Mouse (Mus musculus) hindbrain, embryonic 14.5 days (tissue): ENCODE results near the gene Trim28. TPM values are rescaled to one million over a fixed set of nuclear protein-coding genes. Genes with fewer than 3 reads are reported as not detected.

Experiments
- ATAC-seq: fragments of 200-750 bp; cut with Nextera tagmentation; 2 replicates; pipeline ENCODE4 v1.8.0; 2017; ENCODE audit warnings: moderate number of reproducible peaks, mild to moderate bottlenecking, moderate TSS enrichment, moderate library complexity; ENCODE audit not compliant: low FRiP score
- DNase-seq: peaks from one replicate; pipeline ENCODE4 v3.0.0-alpha.2; 2015; ENCODE audit warnings: low spot score
- H3K27ac ChIP-seq: fragments of 300-500 bp; sonication (generic); 2 replicates; pipeline ENCODE4 v1.5.1; 2014; ENCODE audit warnings: mild to moderate bottlenecking, moderate library complexity
- H3K27me3 ChIP-seq: fragments of 300-500 bp; sonication (generic); 2 replicates; pipeline ENCODE4 v1.6.1; 2014; ENCODE audit warnings: mild to moderate bottlenecking, low read length, mixed read lengths; ENCODE audit not compliant: control insufficient read depth, insufficient read depth
- H3K36me3 ChIP-seq: fragments of 300-500 bp; sonication (generic); replicated peaks from 2 replicates; pipeline ENCODE4 v1.6.1; 2014; ENCODE audit not compliant: control insufficient read depth, insufficient read depth
- H3K4me1 ChIP-seq: fragments of 300-500 bp; sonication (generic); replicated peaks from 2 replicates; pipeline ENCODE4 v1.6.1; 2014; ENCODE audit warnings: antibody characterized with exemption, low read length, mixed read lengths; ENCODE audit not compliant: control insufficient read depth, insufficient read depth
- H3K4me2 ChIP-seq: fragments of 300-500 bp; sonication (generic); replicated peaks from 2 replicates; pipeline ENCODE4 v1.6.1; 2014; ENCODE audit warnings: mild to moderate bottlenecking, moderate library complexity
- H3K4me3 ChIP-seq: fragments of 300-500 bp; sonication (generic); replicated peaks from 2 replicates; pipeline ENCODE4 v1.5.1; 2014; ENCODE audit warnings: mild to moderate bottlenecking, low read length
- H3K9ac ChIP-seq: fragments of 300-500 bp; sonication (generic); 2 replicates; pipeline ENCODE4 v1.6.1; 2014
- H3K9me3 ChIP-seq: fragments of 300-500 bp; sonication (generic); 2 replicates; pipeline ENCODE4 v1.6.1; 2016; ENCODE audit warnings: low read length; ENCODE audit not compliant: control insufficient read depth
- WGBS: fragments of 180-500 bp; shearing (Covaris S2); extraction: QIAGEN DNeasy Blood & Tissue Kit; methylation state at CpG from one replicate; pipeline ENCODE4 v1.1.7; 2014; 5-methylcytosine and 5-hydroxymethylcytosine counted together
- polyA plus RNA-seq: library from polyadenylated mRNA; unstranded; fragments of >200 nt; fragmentation: Nextera tagmentation; extraction: Ambion mirVana; gene quantifications from 2 replicates; pipeline ENCODE4 v1.2.1, GENCODE M21; 2014

The Trim28 gene
- polyA plus RNA-seq, 1 experiment from 2014 or later, result 271 TPM

DNA sequence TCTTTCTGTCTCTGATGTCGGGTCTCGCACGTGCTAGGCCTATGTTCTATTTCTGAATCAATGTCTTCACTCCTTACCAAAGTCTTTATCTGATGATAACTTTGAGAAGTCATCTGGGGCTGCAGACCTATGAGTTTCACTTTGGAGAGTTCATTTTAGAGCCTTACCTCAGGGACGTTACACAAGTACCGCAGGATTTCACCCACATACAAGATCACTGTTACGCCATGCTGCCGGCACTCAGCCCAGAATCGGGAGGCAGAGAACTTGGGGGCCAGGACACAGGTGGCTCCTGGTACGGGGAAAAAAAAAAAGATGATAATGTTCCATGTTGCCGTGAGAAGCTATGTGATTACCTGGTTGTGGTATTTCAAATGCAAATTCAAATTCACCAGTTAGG is 5.8 kb upstream of the Trim28 start:
- Histone ChIP-seq H3K4me1 (no peaks in the 10 kb centered on the region), H3K4me2 (no peak overlapping the region), H3K27ac (no peak overlapping the region), H3K36me3 (no peaks in the 10 kb centered on the region), H3K9ac (no peak overlapping the region), H3K4me3 (no peak overlapping the region), H3K27me3 (no peaks in the 10 kb centered on the region), H3K9me3 (no peaks in the 10 kb centered on the region)
- WGBS, result 89% methylated on average over 10 of the region's 10 CpGs
- ATAC-seq (no peak), DNase-seq (no peak)

DNA sequence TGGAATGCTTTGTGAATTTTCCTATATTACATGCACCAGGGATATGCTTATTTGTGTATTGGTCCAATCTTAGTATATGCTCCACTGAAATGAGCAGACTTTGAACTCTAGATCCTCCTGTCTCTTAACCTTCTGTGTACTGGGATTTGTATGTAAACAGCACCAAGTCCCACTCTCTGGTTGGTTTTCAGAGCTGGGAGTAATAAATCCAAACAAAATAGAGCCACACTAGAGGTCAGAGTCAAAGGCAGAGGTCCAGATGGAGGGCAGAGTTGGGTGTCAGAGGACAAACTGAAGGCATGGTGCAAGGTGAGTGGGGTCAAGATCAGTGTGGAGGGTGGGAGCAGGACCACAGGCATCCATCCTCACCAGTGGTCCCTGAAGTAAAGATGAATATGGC is 3.1 kb upstream of the Trim28 start:
- no peaks in the 10 kb centered on the region for H3K9me3 ChIP-seq
- H3K27me3 ChIP-seq, result no peaks in the 10 kb centered on the region
- no peak overlapping the region for H3K27ac ChIP-seq
- no peak overlapping the region for H3K9ac ChIP-seq
- no peak overlapping the region for H3K4me2 ChIP-seq
- no peak overlapping the region for H3K4me3 ChIP-seq
- ATAC-seq (no peak), DNase-seq (no peak)
- H3K4me1 ChIP-seq, result no peaks in the 10 kb centered on the region
- H3K36me3 ChIP-seq, result no peaks in the 10 kb centered on the region

DNA sequence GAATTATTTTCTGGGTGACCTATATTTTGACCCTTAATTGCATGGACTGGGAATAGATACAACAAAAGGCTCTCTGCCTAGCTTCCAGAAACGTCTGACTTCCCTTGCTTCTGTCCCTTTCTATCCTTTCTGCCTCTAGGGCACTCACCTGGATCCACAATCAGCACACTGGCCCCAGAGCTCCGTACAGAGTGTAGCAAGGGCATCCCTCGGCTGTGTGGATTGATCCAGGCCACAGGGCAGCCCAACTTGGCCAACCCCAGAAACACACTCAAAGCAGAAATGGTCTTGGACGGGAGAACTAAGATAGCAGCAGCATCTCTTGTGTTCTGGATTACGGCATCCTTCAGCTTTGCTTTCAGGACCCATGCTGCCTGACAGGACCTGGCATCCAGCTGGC is 1.7 kb upstream of the Trim28 start:
- Histone ChIP-seq H3K27ac (no peak overlapping the region), H3K9me3 (no peaks in the 10 kb centered on the region), H3K4me3 (no peak overlapping the region), H3K4me2 (no peak overlapping the region), H3K36me3 (no peaks in the 10 kb centered on the region), H3K4me1 (no peaks in the 10 kb centered on the region), H3K27me3 (no peaks in the 10 kb centered on the region), H3K9ac (no peak overlapping the region)
- ATAC-seq (no peak), DNase-seq (no peak)
- 60% methylated on average over 5 of the region's 5 CpGs for WGBS

DNA sequence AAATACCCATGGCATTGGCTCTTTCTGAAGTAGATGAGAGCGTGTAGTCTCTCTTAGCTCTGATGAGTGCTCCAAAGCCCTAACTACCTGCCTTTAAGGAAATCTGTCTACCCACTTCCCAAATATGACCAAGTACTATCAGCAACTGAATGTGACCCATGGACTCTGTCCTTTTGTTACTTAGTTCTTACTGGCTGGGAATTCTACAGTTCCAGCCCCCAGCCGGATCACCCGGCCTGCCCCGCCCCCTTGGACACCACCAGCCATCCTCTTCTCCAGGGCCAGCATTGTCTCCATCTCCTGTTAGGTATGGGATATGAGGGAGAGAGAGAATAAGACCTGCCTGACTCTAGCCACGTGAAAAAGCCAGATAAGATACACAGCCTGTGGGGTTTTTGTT is 861 bp upstream of the Trim28 start, which contains the start of gene Slc27a5:
Gene Slc27a5, minus strand, starts transcription at position 140 of the 400 bp plus-strand sequence.
- H3K27ac ChIP-seq, result no peak within 1 kb of the TSS
- no peaks in the 10 kb centered on the region for H3K9me3 ChIP-seq
- H3K4me3 ChIP-seq, result no peak within 1 kb of the TSS
- ATAC-seq (no peak), DNase-seq (no peak)
- no peaks in the 10 kb centered on the region for H3K4me1 ChIP-seq
- no peak within 1 kb of the TSS for H3K9ac ChIP-seq
- 79% methylated on average over 5 of the region's 5 CpGs for WGBS
- no peak within 1 kb of the TSS for H3K4me2 ChIP-seq
- H3K27me3 ChIP-seq, result no peaks in the 10 kb centered on the region
- no peaks in the 10 kb centered on the region for H3K36me3 ChIP-seq

DNA sequence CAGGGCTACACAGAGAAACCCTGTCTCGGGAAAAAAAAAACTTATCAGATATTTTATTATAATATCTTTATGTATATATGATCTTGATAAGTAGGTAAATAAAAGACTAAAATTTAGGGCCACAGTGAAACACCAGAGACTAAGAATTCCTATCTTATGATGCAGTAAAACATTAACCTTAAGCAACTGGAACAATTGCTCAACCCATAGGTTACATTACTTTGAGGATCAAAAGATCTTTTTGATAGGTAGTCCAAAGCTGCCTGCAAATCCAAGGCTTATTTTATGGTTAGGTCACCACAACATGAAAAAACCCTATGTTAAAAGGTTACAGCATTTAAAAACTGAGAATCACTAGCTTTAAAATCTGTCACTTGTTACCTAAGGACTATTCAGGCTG is 2.7 kb downstream of the Trim28 start:
- ATAC-seq, result no peak
- Histone ChIP-seq H3K27me3 (no peaks in the 10 kb centered on the region), H3K36me3 (peaks cover 32% of the 10 kb centered on the region), H3K27ac (no peak overlapping the region), H3K4me3 (no peak overlapping the region), H3K4me1 (no peaks in the 10 kb centered on the region), H3K9me3 (no peaks in the 10 kb centered on the region), H3K9ac (no peak overlapping the region), H3K4me2 (no peak overlapping the region)
- DNase-seq, result no peak
- 92% methylated on average over 1 of the region's 1 CpGs for WGBS

DNA sequence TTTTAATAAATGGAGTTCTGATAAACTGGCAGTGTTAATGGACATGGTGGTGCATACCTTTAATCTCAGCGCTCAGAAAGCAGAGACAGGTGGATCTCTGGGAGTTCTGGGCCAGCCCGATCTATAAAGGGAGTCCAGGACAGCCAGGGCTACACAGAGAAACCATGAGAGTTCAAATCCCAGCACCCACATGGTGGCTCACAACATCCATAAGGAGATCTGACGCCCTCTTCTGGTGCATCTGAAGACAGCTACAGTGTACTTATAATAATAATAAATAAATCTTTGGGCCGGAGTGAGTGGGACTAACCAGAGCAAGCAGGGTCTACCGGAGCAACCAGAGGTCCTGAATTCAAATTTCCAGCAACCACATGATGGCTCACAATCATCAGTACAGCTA is 4.5 kb downstream of the Trim28 start:
- no peak for DNase-seq
- 80% methylated on average over 5 of the region's 5 CpGs for WGBS
- no peak for ATAC-seq
- no peak overlapping the region for H3K27ac ChIP-seq
- H3K27me3 ChIP-seq, result no peaks in the 10 kb centered on the region
- H3K36me3 ChIP-seq, result peaks cover 38% of the 10 kb centered on the region
- no peak overlapping the region for H3K4me3 ChIP-seq
- peaks cover 10% of the 10 kb centered on the region; the same call in 1 of the 2 replicates for H3K4me1 ChIP-seq
- H3K9ac ChIP-seq, result no peak overlapping the region
- no peak overlapping the region for H3K4me2 ChIP-seq
- H3K9me3 ChIP-seq, result no peaks in the 10 kb centered on the region

DNA sequence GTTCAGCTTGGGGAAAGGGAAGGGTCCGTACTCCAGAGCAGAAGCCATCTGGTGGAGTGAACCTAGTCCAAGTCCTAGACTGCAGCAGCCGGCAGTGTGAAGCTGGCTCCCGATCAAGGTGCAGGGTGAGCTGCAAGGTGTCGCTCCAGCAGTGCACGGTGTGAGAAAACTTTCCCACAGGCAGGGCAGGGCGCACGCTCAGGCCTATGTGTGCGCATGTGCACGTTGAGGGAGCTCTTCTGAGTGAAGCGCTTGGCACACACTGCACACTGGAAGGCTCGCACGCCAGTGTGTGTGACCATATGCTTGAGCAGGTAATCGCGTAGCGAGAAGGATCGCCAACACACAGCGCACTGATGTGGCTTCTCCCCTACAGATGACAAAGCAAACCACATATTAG is 7.1 kb downstream of the Trim28 start:
- Histone ChIP-seq H3K4me3 (no peak overlapping the region), H3K27me3 (no peaks in the 10 kb centered on the region), H3K36me3 (peaks cover 38% of the 10 kb centered on the region), H3K4me2 (no peak overlapping the region), H3K27ac (no peak overlapping the region), H3K9me3 (no peaks in the 10 kb centered on the region), H3K4me1 (peaks cover 15% of the 10 kb centered on the region), H3K9ac (no peak overlapping the region)
- WGBS, result 91% methylated on average over 17 of the region's 17 CpGs
- ATAC-seq (no peak), DNase-seq (no peak)

DNA sequence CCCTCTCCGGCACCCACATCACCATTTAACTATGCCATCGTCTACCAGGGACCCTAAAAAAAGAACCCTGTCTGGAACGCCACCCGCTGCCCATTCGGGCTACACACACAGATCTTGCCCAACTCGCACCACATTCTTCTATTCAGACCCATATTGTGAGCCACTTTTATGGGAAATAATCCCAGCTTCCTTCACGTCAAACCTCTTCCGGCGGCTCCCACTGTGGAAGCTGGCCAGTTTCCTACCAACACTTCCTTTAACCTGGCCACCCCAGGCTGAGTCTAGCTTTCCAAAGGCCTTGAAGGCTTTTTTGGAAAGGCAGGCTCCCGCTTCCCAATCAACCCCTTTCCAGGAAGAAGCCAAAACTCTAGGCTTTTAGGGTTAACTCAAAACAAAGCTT is 7.6 kb downstream of the Trim28 start:
- Histone ChIP-seq H3K9ac (no peak overlapping the region), H3K27me3 (no peaks in the 10 kb centered on the region), H3K4me1 (peaks cover 15% of the 10 kb centered on the region), H3K36me3 (peaks cover 38% of the 10 kb centered on the region), H3K9me3 (no peaks in the 10 kb centered on the region), H3K27ac (no peak overlapping the region), H3K4me2 (no peak overlapping the region), H3K4me3 (no peak overlapping the region)
- 85% methylated on average over 10 of the region's 10 CpGs for WGBS
- DNase-seq, result no peak
- ATAC-seq, result no peak

DNA sequence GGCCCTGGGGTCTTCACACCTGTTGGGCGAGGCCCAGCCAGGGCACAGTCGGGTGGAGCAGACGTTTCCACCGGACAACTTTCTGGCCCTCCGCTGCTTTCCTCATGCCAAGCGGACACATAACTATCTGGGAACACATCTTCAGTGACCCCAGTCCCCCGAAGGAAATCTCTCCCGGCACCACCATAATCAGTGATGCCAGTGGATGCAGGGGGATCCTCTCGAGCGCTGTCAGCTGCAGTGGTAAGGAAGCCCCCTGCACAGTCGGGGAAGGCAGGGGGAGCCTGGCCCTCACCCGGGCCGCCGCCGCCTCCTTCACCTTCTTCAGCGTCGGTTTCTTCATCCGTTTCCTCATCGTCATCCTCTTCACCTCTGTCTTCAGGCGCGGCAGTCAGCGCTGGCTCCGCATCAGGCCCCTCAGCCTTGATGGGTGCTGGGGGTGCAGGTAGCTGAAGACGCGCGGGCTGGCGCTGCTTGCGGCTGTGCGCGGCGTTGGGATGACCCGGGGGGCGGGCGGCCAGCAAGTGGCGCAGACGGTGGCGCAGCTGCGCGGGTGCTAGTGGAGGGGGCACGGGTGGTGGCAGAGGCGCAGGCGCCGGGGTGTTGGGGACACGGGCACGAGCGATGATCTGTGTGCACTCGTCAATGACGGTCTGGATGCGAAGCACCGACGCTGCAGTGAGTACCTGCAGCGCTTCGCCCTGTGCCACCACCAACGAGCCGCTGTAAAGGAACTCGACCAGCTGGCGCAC is 8.6 kb downstream of the Trim28 start:
- peak overlapping the region; percentile 14 for H3K4me3 ChIP-seq
- 38% methylated on average over 57 of the region's 57 CpGs for WGBS
- DNase-seq, result no peak

More for the DNA sequence above, 8.6 kb downstream of the Trim28 start:
- Histone ChIP-seq H3K9me3 (no peaks in the 10 kb centered on the region), H3K27ac (no peak overlapping the region), H3K9ac (peak overlapping the region; percentile 80; the same call in 1 of the 2 replicates), H3K36me3 (peaks cover 38% of the 10 kb centered on the region), H3K27me3 (no peaks in the 10 kb centered on the region), H3K4me2 (peak overlapping the region; percentile 60), H3K4me1 (peaks cover 15% of the 10 kb centered on the region)
- no peak for ATAC-seq
